Mouse (Mus musculus) left cerebral cortex, postnatal 4 days (tissue): ENCODE data around the gene Elob. TPM values are rescaled to one million over a fixed set of nuclear protein-coding genes. Genes with fewer than 3 reads are reported as not detected.

Source experiments
- DNase-seq: peaks from one replicate; pipeline ENCODE4 v3.0.0-alpha.2; 2022
- intact Hi-C: fragments of 180-260 bp; cut with DNase I; formaldehyde crosslinking; loops from one replicate; pipeline ENCODE4 v1.15.1; 2025
- total RNA-seq, 2 experiments: library from RNA; stranded (reverse); gene quantifications; 2 replicates each; pipeline ENCODE4 v1.2.3; 2021

Gene Elob
- total RNA-seq, 2 experiments from 2014 or later: 435 to 447 TPM

DNA sequence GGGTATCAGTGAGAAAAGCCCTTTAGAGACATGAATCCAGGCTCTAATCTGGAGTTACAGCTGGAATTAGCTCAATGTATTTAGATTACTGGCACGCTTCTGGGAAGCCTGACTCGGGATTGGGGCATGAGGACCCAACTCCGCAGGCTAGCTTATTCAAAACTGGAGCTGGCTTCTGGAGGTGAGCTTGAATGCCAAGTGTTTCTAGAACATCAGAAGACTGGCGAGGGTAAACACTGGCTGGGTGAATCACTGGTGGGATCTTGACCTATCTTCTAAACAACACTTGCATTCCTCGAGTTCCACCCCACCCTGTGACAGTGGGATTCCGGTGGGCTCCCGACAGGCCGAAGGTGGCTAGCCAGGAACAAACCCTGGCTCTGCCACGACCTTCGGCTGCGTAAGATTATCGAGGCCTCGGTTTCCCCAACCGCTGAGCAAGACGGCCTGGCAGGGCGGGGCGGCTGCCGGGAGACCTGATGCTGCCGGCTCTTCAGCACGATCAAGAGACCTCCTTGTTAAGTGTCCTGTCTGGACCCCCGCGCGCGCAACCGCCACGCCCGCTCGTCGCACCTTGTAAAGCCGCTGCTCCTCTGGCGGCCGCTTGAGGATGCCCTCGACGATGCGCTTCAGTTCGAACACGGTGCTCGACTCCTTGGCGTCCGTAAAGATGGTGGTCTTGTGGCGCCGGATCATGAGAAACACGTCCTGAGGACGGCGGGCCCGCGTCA, 500 bp downstream of the Elob start:
- intact Hi-C loops: no loop called here
- peak; percentile 64 for DNase-seq

GRCm38 (mm10) chr17:23825591-23825990, 3.3 kb downstream of the Elob start:
- intact Hi-C loops: loop anchor here (2.0 kb wide), 1 partner anchor 15 kb away; no protein-coding TSS in a partner anchor
- no peak for DNase-seq

GRCm38 (mm10) chr17:23823614-23824013, 5.3 kb downstream of the Elob start:
- intact Hi-C loops: loop anchor here (2.0 kb wide), 1 partner anchor 13 kb away; no protein-coding TSS in a partner anchor
- no peak for DNase-seq

DNA sequence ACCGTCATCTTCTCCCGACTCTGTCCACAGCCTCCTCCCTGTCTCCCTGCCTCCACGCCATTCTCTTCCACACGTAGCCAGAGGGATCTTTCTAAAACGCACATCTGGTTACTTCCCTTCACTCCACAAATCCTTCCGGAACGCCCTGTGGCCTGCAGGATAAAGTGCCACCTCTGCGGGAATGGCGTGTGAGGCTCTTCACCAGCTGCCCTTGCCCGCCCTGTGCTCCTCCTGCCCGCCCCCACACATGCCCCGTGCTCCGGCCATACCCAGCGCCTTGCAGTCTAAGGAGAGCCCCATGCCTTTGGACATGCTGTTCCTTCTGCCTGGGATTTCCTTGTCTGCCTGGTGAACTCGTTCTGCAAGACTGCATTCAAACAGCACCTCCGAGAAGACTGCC, 5.9 kb downstream of the Elob start:
- no peak for DNase-seq
- intact Hi-C loops: no loop called here

GRCm38 (mm10) chr17:23822094-23822493, 6.8 kb downstream of the Elob start:
- no peak for DNase-seq
- intact Hi-C loops: no loop called here

- intact Hi-C loops: no loop called here
- DNase-seq: no peak
Measured at GRCm38 (mm10) chr17:23820731-23821130, 8.2 kb downstream of the Elob start.

DNA sequence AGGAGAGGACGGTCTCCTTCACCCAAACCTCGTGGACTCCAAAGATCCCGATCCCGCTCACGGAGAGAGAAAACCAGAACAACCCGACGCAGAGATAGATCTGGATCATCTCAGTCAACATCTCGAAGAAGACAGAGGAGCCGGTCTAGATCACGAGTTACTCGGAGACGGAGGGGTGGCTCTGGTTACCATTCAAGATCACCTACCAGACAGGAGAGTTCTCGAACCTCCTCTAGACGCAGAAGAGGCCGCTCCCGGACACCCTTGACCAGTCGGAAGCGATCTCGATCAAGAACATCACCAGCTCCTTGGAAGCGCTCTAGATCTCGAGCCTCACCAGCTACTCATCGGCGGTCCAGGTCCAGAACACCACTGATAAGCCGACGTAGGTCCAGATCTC, 9.7 kb downstream of the Elob start:
- intact Hi-C loops: no loop called here
- DNase-seq: no peak

DNA sequence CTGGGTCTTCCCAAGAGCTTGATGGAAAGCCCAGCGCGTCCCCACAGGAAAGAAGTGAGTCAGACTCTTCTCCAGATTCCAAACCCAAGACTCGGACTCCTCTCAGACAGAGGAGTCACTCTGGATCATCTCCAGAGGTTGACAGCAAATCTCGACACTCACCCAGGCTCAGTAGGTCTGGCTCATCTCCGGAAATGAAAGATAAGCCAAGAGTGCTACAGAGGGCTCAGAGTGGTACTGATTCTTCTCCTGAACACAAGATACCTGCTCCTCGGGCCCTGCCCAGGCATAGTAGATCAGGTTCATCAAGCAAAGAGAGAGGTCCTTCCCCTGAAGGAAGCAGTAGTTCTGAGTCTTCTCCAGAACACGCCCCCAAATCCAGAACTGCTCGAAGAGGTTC, 10.4 kb downstream of the Elob start:
- intact Hi-C loops: no loop called here
- DNase-seq: no peak

DNA sequence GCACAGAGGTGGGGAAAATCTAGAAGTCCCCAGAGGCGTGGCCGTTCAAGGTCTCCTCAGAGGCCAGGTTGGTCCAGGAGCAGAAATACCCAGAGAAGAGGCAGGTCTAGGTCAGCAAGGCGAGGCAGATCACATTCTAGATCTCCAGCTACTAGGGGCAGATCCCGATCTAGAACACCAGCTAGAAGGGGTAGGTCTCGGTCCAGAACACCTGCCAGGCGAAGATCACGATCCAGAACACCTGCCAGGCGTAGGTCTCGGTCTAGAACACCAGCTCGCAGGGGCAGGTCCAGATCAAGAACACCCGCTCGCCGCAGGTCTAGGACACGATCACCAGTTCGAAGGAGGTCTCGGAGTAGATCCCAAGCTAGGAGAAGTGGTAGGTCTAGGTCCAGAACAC, 13.3 kb downstream of the Elob start:
- no peak for DNase-seq
- intact Hi-C loops: no loop called here

GRCm38 (mm10) chr17:23807918-23808317, 21.0 kb downstream of the Elob start:
- intact Hi-C loops: no loop called here
- DNase-seq: no peak

DNA sequence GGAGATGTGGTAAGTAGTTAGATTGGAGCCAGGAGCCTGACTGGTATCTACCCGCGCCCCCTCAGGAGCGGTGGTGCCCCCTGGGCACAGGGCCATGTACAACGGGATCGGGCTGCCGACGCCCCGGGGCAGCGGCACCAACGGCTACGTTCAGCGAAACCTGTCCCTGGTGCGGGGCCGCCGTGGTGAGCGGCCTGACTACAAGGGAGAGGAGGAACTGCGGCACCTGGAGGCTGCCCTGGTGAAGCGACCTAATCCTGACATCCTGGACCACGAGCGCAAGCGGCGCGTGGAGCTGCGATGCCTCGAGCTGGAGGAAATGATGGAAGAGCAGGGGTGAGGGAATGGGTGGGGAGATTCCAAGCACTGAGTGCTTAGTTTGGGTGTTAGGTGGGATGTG, 22.1 kb downstream of the Elob start:
- no peak for DNase-seq

GRCm38 (mm10) chr17:23804426-23805085, 24.4 kb downstream of the Elob start:
- DNase-seq: no peak
- intact Hi-C loops: no loop called here

More for the DNA sequence above, 22.1 kb downstream of the Elob start:
- intact Hi-C loops: no loop called here

DNA sequence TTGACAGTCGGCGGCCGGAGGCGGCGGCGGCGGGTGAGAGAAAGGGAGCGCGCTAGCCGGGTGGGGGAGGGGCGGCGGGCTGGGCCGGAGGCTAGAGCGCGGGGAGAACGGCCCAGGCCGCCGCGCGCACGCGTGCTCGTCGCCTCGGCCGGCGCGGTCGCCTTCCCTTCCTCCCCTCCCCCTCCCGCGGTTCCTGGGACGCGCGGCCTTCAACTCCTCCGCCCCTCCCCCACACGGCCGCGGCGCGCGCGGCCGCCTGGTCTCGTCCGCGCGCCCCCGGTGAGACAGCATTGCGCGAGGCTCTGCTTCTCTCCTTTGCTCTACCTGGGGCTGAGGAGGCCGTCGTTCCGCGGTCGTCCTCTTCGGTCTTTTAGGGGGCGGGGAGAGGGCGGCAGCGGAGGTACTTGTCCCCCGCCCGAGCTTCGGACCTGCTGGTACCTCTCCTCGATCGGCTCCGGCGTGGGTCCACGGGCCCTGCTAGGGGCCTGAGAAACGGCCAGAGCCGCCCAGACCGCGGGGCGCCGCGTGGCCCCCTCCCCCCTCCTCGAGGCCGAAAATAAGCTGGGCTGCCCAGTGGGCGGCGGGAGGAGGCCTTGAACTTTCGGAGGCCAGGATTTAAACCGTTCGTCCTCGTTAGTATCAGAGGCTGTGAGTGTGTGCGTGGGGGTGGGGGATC, 25.4 kb downstream of the Elob start:
- intact Hi-C loops: no loop called here
- DNase-seq: peak; percentile 92

- peak; percentile 99 for DNase-seq
- intact Hi-C loops: no loop called here
Measured at GRCm38 (mm10) chr17:23802746-23803365, 26.1 kb downstream of the Elob start.

DNA sequence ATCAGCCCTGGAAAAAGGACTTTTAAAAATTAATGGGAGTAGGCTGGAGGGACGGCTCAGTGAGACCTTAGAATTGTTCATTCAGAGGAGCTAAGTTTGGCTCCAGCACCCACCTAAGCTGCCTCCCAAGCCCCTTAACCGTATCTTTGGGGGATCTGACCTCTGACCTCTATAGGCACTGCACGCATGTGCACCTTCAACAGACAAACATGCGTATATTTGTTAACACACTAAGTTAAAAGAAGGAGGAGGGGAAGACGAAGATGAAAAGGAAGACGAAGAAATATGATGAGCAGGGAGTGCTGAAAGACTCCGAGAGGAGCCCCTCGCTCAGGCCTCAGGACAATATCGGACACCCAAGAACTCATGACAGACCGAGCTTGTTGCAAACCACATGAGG, 27.3 kb downstream of the Elob start:
- intact Hi-C loops: no loop called here
- DNase-seq: no peak

DNA sequence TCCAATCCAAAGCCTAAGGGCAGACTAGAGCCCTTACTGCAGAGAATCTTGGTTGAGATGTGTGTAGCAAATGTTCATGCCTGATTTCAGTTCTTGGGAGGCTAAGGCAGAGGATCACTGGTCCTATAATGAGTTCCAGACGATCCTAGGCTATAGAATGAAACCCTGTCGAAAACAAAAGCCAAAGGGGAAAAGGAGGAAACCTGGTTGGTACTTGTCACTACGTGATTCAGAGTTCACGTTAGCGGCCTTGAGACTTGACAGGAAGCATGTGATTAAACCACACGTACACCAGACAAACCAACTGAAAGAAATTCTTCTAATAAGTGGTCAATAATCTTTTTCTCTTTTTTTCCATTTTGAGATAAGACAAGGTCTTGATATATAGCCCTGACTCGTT, 31.6 kb downstream of the Elob start:
- intact Hi-C loops: no loop called here
- no peak for DNase-seq

- intact Hi-C loops: no loop called here
- no peak for DNase-seq
Measured at GRCm38 (mm10) chr17:23795323-23795722, 33.6 kb downstream of the Elob start.

- intact Hi-C loops: no loop called here
- no peak for DNase-seq
Measured at GRCm38 (mm10) chr17:23791079-23791357, 37.9 kb downstream of the Elob start.

- intact Hi-C loops: no loop called here
Measured at GRCm38 (mm10) chr17:23790269-23791078, 38.5 kb downstream of the Elob start, which contains the start of gene Srrm2. TSS of gene Srrm2 (plus strand) at chr17:23790532.

DNA sequence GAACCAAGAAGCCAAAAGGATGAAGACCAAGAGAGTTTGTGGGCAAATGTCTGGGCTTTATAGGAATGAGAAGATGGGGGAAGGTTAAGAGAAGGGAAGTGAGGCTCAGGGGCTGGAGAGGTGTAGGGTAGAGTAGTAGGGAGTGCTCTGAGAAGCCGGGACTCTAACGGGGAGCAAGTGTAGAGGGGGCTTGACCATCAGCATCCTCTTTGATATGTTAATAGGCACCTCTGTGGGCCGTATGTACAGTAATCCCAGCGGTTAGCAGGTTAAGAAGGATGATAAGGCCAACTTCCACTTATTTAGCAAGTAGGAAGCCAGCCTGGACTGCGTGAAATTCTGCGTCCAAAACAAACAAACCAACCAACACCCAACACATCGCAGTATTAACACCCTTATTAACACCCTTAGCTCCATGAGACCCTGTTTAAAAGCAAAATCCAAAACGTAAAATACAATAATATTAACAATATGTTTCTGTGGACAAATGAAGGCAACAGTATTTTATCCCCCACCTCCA, 39.1 kb downstream of the Elob start:
- intact Hi-C loops: no loop called here
- DNase-seq: no peak

More at GRCm38 (mm10) chr17:23790269-23791078, 38.5 kb downstream of the Elob start, which contains the start of gene Srrm2:
- DNase-seq: peak; percentile 53
